Mouse (Mus musculus) heart, adult 2 months (tissue): ENCODE measurements around the gene Izumo4. TPM values are rescaled to one million over a fixed set of nuclear protein-coding genes. Genes with fewer than 3 reads are reported as not detected.

ENCODE experiments used
- DNase-seq, 2 experiments: peaks; one replicate each; pipeline ENCODE4 v3.0.0; 2021
- H3K27ac ChIP-seq: fragments of 200-600 bp; 2 replicates; pipeline ENCODE4 v1.8.1; 2022
- H3K27me3 ChIP-seq: fragments of 200-500 bp; 2 replicates; pipeline ENCODE4 v1.6.1; 2012; ENCODE audit warnings: mild to moderate bottlenecking, low read length, inconsistent platforms, mixed read lengths; ENCODE audit not compliant: control insufficient read depth, insufficient read depth
- H3K36me3 ChIP-seq: fragments of 200-500 bp; 2 replicates; pipeline ENCODE4 v1.6.1; 2012; ENCODE audit warnings: low read length, inconsistent platforms; ENCODE audit not compliant: control insufficient read depth, insufficient read depth
- H3K4me1 ChIP-seq: fragments of 200-500 bp; 2 replicates; pipeline ENCODE4 v1.6.1; 2011; ENCODE audit warnings: low read length; ENCODE audit not compliant: control insufficient read depth, insufficient read depth
- H3K4me3 ChIP-seq: fragments of 200-600 bp; 2 replicates; pipeline ENCODE4 v1.8.1; 2022
- H3K79me2 ChIP-seq: fragments of 200-500 bp; replicated peaks from 2 replicates; pipeline ENCODE4 v1.6.1; 2012; ENCODE audit warnings: mild to moderate bottlenecking, inconsistent platforms, low read length, moderate library complexity, mixed read lengths; ENCODE audit not compliant: control insufficient read depth, insufficient read depth
- H3K9ac ChIP-seq: fragments of 200-500 bp; 2 replicates; pipeline ENCODE4 v1.6.1; 2012; ENCODE audit warnings: low read depth, mild to moderate bottlenecking, control low read depth, inconsistent platforms, low read length, mixed read lengths
- CTCF ChIP-seq: fragments of 200-600 bp; IDR thresholded peaks from 2 replicates; pipeline ENCODE4 v1.8.1; 2022; ENCODE audit warnings: antibody characterized with exemption, mild to moderate bottlenecking, moderate library complexity
- EP300 ChIP-seq: fragments of 200-500 bp; IDR thresholded peaks from 2 replicates; pipeline ENCODE4 v1.6.1; 2011; ENCODE audit warnings: low read depth, low read length, control low read depth; ENCODE audit not compliant: insufficient read depth
- POLR2A ChIP-seq: fragments of 200-500 bp; IDR thresholded peaks from 2 replicates; pipeline ENCODE4 v1.6.1; 2011; ENCODE audit warnings: mild to moderate bottlenecking, low read depth, low read length, control low read depth; ENCODE audit not compliant: insufficient read depth
- WGBS: fragments of 180-500 bp; shearing (Covaris S2); methylation state at CpG from one replicate; pipeline ENCODE4 v1.1.7; 2018; 5-methylcytosine and 5-hydroxymethylcytosine counted together
- intact Hi-C: fragments of 180-260 bp; cut with DNase I; formaldehyde crosslinking; loops from one replicate; pipeline ENCODE4 v1.15.1; 2025
- polyA plus RNA-seq: library from polyadenylated mRNA; depleted of rRNA; stranded (reverse); fragments of >200 nt; gene quantifications from 2 replicates; pipeline ENCODE4 v1.2.3, GENCODE M21; 2012
- total RNA-seq, 2 experiments: library from RNA; stranded (reverse); gene quantifications; 2 replicates each; pipeline ENCODE4 v1.2.3; 2021

Gene Izumo4
- total and polyA plus RNA-seq, 3 experiments = 3.4 to 15.6 (median 3.8) TPM

DNA sequence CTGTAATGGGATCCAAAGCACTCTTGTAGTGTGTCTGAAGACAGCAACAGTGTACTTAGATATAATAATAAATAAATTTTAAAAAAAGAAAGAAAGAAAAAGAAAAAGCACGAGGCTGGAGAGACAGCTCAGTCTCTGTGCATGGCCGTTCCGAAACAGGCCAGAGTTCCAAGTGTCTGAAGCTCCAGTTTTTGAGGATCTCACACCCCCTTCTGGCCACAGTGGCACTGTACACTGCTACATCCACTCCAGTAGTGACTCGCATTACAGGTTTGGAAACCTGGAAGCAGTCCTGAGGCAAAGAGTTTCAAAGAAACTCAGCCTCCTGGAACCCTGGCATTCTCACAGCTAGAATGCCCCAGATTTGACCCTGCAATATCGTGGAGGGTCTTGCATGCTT, 14.1 kb upstream of the Izumo4 start:
- Histone ChIP-seq H3K9ac (no peak overlapping the region), H3K4me3 (no peak overlapping the region), H3K79me2 (no peaks in the 10 kb centered on the region), H3K4me1 (no peaks in the 10 kb centered on the region; the same call in 1 of the 2 replicates), H3K36me3 (no peaks in the 10 kb centered on the region), H3K27ac (no peak overlapping the region), H3K27me3 (no peaks in the 10 kb centered on the region)
- 12% methylated on average over 5 of the region's 5 CpGs for WGBS
- peak; percentile 71 to 78 for DNase-seq
- intact Hi-C loops = loop anchor here (1.0 kb wide), 2 partner anchors 77 to 122 kb away; no protein-coding TSS in a partner anchor
- TF ChIP-seq EP300 (peak; percentile 90), CTCF (peak; percentile 95), POLR2A (no peak)

DNA sequence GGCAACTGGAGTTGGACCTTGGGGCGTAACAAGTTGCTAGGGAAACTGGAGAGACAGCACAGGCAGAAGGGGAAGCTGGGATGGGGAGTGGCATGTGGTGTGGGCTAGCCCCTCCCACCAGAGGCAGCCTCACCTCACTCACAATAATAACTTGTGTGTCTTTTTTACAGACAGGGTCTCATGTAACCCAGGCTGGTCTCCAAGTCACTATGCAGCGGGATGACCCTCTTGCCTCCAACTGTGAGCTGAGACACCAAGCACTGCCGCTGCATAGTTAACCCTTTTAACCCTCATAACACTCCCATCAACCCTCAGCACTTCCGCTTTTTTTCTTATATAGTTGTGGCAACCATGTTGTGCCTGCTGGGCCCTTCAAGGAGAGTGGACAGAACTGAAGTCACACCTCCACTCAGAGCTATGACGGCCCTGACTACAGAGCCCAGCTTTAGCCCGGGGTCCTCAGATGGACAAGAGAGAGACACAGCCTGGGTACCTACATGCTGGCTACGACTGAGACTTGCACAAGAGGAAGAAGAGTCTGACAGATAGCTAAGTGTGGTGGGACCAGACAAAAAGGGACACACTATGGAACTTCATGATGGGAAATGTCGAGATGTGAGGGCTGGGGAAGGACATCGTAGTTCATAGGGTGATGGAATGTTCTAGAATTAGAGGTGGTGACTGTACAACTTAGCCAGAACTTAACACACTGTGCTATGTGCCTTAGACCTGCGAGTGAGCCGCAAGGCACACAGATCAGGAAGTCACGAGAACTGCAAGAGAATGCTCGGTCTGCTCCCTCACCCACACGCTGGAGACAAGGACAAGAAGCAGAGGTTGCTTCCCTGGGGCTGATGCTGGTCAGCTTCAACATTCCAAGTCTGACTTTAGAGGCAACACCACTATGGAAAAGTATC, 9.5 kb upstream of the Izumo4 start:
- Histone ChIP-seq H3K27me3 (no peaks in the 10 kb centered on the region), H3K36me3 (no peaks in the 10 kb centered on the region; the same call in 1 of the 2 replicates), H3K4me1 (peaks cover 9% of the 10 kb centered on the region), H3K79me2 (no peaks in the 10 kb centered on the region), H3K9ac (0 out of 2 replicates have a peak overlapping the region, but pooled peaks have one; percentile 11), H3K27ac (no peak overlapping the region; the same call in 1 of the 2 replicates), H3K4me3 (no peak overlapping the region)
- intact Hi-C loops = no loop called here
- peak; percentile 32 to 71 for DNase-seq
- 74% methylated on average over 14 of the region's 14 CpGs for WGBS
- TF ChIP-seq POLR2A = no peak
- no peak for TF ChIP-seq CTCF
- TF ChIP-seq EP300 = no peak

DNA sequence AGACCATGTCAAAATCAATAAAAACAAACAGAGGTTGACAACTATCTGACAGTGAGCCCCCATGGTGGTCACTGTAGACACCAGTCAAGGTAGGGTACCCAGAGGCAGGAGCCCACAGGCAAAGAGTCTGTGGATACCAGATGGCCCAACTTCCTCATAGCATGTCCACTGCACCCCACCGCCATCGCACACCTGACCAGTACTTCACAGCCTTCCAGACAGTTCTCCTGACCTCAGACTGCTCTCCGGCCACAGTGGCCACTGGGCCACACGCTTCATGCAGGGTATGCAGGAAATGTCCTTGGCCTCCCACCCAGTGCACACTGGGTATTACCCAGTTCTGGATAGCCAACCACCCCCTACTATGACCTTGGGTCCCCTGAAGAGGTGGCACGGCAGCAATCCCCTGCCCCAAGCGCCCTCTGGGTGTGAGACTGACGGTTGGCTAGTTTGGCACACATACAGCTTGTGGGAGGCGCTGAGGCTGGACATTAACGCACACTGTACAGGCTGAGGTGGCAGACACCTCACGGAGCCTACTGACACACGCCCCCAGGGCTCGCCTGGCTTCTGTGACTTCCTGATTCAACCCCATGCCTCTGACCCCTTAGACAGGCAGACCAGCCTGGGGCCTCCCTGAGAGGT, 8.5 kb upstream of the Izumo4 start:
- H3K9ac ChIP-seq = no peak overlapping the region

DNA sequence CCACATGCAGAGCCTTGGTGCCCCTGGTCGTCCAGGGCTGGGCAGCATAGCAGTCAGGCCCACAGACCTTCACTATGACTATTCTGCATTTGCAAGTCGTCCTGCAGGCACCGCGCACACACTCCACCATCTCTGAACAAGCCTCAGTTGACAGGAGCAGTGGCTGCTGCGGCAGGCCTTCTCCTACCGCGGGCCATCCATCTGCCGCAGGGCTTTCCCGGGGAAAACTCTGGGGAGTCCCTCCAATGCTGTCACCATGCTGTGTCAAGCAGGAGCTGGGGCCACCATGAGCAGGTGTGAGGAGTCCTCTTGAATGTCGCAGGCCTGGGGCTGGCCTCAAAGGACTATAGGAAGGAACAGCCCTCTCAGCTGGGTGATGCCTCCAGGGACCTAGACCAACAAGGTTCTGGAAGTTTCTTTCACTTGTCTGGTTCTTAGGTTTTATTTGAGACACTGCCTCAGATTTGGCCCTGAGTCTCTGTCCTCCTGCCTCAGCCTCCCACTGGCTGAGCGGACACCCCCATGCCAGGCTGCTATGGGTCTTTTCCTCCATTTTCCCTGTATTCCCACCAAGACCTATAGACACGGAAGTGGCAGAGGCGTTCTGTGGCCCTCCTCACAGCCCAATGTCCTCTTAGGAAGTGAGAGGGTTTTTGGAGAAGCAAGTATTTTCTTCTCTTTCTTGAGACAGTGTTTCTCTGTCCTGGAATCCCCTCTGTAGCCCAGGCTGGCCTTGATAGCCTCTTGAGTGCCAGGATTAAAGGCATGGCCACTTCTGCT, 7.6 kb upstream of the Izumo4 start:
- H3K27ac ChIP-seq = peak overlapping the region; percentile 75
- intact Hi-C loops = no loop called here
- no peaks in the 10 kb centered on the region for H3K27me3 ChIP-seq
- no peaks in the 10 kb centered on the region; the same call in 1 of the 2 replicates for H3K36me3 ChIP-seq
- DNase-seq = no peak
- TF ChIP-seq CTCF (no peak), POLR2A (no peak), EP300 (no peak)
- peaks cover 9% of the 10 kb centered on the region for H3K4me1 ChIP-seq
- H3K79me2 ChIP-seq = no peaks in the 10 kb centered on the region
- WGBS = 87% methylated on average over 13 of the region's 13 CpGs
- H3K9ac ChIP-seq = peak overlapping the region; percentile 28
- H3K4me3 ChIP-seq = no peak overlapping the region

More for the DNA sequence above, 8.5 kb upstream of the Izumo4 start:
- no peaks in the 10 kb centered on the region for H3K27me3 ChIP-seq
- no peak for DNase-seq
- H3K36me3 ChIP-seq = no peaks in the 10 kb centered on the region; the same call in 1 of the 2 replicates
- peaks cover 9% of the 10 kb centered on the region for H3K4me1 ChIP-seq
- intact Hi-C loops = no loop called here
- 81% methylated on average over 12 of the region's 12 CpGs for WGBS
- H3K27ac ChIP-seq = no peak overlapping the region; the same call in 1 of the 2 replicates
- H3K79me2 ChIP-seq = no peaks in the 10 kb centered on the region
- TF ChIP-seq CTCF (no peak), EP300 (no peak), POLR2A (no peak)
- no peak overlapping the region for H3K4me3 ChIP-seq

DNA sequence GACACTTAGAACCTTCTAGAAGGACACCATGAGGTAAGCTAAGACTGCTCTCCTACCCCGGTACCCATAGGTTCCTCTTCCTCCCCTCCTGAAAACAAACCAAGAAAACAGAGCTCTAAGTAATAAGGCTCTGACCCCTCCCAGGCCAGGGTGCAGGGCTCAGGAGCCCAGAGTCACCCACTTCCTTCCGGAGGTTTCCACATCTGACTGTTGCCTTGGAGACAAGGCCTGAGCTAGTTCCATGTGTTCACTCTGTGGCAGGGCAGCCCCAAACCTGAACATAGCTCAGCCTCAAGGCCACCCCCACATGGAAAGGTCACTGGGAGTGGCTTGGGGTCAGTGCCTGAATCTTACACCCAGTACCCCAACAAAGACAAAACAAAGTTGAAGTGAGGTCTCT, 6.8 kb upstream of the Izumo4 start:
- intact Hi-C loops = no loop called here
- DNase-seq = peak; percentile 56 to 85
- no peaks in the 10 kb centered on the region for H3K79me2 ChIP-seq
- H3K27me3 ChIP-seq = no peaks in the 10 kb centered on the region
- peaks cover 9% of the 10 kb centered on the region for H3K4me1 ChIP-seq
- no peaks in the 10 kb centered on the region; the same call in 1 of the 2 replicates for H3K36me3 ChIP-seq
- H3K4me3 ChIP-seq = no peak overlapping the region
- no peak overlapping the region; the same call in 1 of the 2 replicates for H3K9ac ChIP-seq
- WGBS = 37% methylated on average over 2 of the region's 2 CpGs
- no peak for TF ChIP-seq CTCF
- TF ChIP-seq EP300 = 0 out of 2 replicates have a peak, but pooled peaks have one; percentile 59
- peak overlapping the region; percentile 75 for H3K27ac ChIP-seq
